Comparison of ENCODE assay signal across 20 mouse cellular contexts in the genomic region with DNA sequence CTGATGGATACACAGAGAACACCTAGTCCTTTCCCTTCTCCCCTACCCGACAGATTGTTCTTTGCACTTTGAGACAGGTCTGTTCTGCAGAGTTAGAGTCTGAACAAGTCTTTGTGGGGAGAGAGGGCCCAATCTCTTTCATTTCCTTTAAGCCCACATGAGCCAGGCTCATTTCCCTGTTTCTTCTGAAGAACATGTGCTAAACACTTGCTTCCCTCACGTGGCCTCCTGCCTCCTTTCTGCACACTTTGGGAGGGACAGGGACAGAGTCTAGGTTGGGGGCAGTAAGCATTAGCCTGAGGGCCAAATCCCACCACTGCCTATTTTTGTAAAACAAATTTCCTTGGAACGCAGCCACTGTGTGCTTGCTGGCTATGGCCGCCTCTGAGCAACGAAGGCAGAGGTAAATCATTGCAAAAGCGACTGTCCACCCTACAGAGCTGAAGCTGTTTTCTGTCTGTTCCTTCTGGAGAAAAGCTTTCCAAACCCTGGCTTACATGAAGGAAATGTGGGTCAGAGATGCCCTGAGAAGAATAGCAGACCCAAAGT.
A peak's percentile ranks its signal among the peaks of the same experiment; 100 is the strongest.
DNase-seq lines count a peak whose midpoint lies in the region; ATAC-seq lines count a peak whose summit lies in the region.
"Had no signal": no experiment of that assay in that cellular context is flagged by ENCODE, and none has a peak within 500 bp of the region (broad histone marks: within the 10 kb centered on the region; RNA-seq: fewer than 3 reads in every experiment).

No protein-coding gene starts in this region.

- H3K4me3 ChIP-seq in embryonic facial prominence, embryonic 14.5 days (ENCODE audit: low read depth, low read length) = no peak overlapping the region
- H3K4me3 ChIP-seq in embryonic facial prominence, embryonic 10.5 days = no peak overlapping the region
- H3K4me3 ChIP-seq in intestine, embryonic 16.5 days (ENCODE audit: low read length) = no peak overlapping the region
- H3K4me3 ChIP-seq: forebrain, embryonic 13.5 days; kidney, embryonic 15.5 days; liver, embryonic 12.5 days had no signal

- DNase-seq in embryonic facial prominence, embryonic 14.5 days (ENCODE audit: low spot score) = peak; percentile 53
- no peak for DNase-seq in embryonic facial prominence, embryonic 10.5 days (ENCODE audit: low spot score)
- peak; percentile 96 for DNase-seq in adipocyte (ENCODE audit: low spot score)
- no peak for DNase-seq in urinary bladder, postnatal 36 days (ENCODE audit: low spot score in 2 of 2)
- no peak for DNase-seq in adrenal gland, postnatal 14 days
- no peak for DNase-seq in neural tube, embryonic 10.5 days (ENCODE audit: extremely low spot score, low spot score)
- DNase-seq: adrenal gland, adult 8-10 months; cerebellum, adult 11 months; cerebellum, postnatal 10 days; gastrocnemius, postnatal 10 days; heart, adult 18-20 months; lung, adult 2 months; lung, postnatal 36 days; thymus, postnatal 25 days had no signal

- no peaks in the 10 kb centered on the region for H3K36me3 ChIP-seq in embryonic facial prominence, embryonic 14.5 days (ENCODE audit: control insufficient read depth, insufficient read depth, low read length)
- no peaks in the 10 kb centered on the region for H3K36me3 ChIP-seq in embryonic facial prominence, embryonic 10.5 days (replicated peaks)
- H3K36me3 ChIP-seq in intestine, embryonic 16.5 days (ENCODE audit: control insufficient read depth, insufficient read depth, low read length) = no peaks in the 10 kb centered on the region
- H3K36me3 ChIP-seq: kidney, embryonic 15.5 days; liver, embryonic 12.5 days had no signal

- H3K27ac ChIP-seq in embryonic facial prominence, embryonic 14.5 days (replicated peaks; ENCODE audit: low read depth, low read length) = peak overlapping the region; percentile 49
- no peak overlapping the region; the same call in 1 of the 2 replicates for H3K27ac ChIP-seq in embryonic facial prominence, embryonic 10.5 days (replicated peaks)
- no peak overlapping the region for H3K27ac ChIP-seq in intestine, embryonic 16.5 days (ENCODE audit: low read length)
- H3K27ac ChIP-seq: forebrain, embryonic 13.5 days; kidney, embryonic 15.5 days; liver, embryonic 12.5 days had no signal

- WGBS in embryonic facial prominence, embryonic 14.5 days = 50% methylated on average over 6 of the region's 6 CpGs
- 80% methylated on average over 6 of the region's 6 CpGs for WGBS in embryonic facial prominence, embryonic 10.5 days
- 61% methylated on average over 6 of the region's 6 CpGs for WGBS in intestine, embryonic 16.5 days

- H3K9ac ChIP-seq in embryonic facial prominence, embryonic 14.5 days (ENCODE audit: low read depth, low read length) = no peak overlapping the region
- H3K9ac ChIP-seq in intestine, embryonic 16.5 days (ENCODE audit: low read depth, low read length) = no peak overlapping the region
- H3K9ac ChIP-seq: forebrain, embryonic 13.5 days; kidney, embryonic 15.5 days; liver, embryonic 12.5 days had no signal

- no peaks in the 10 kb centered on the region for H3K9me3 ChIP-seq in embryonic facial prominence, embryonic 14.5 days (ENCODE audit: control insufficient read depth, low read length)
- H3K9me3 ChIP-seq in embryonic facial prominence, embryonic 10.5 days = no peaks in the 10 kb centered on the region
- no peaks in the 10 kb centered on the region for H3K9me3 ChIP-seq in intestine, embryonic 16.5 days (ENCODE audit: control insufficient read depth, low read length)
- H3K9me3 ChIP-seq: forebrain, embryonic 13.5 days; kidney, embryonic 15.5 days; liver, embryonic 12.5 days had no signal

- 0 out of 2 replicates have a peak, but pooled peaks have one; percentile 41 for ATAC-seq in embryonic facial prominence, embryonic 14.5 days (ENCODE audit: low read depth)
- peak; percentile 3; the same call in 1 of the 2 replicates for ATAC-seq in intestine, embryonic 16.5 days
- peak; percentile 57 for ATAC-seq in megakaryocyte progenitor cell, adult 5-6 weeks (replicated peaks; ENCODE audit: poor library complexity)
- ATAC-seq: forebrain, embryonic 13.5 days; liver, embryonic 12.5 days had no signal

- no peaks in the 10 kb centered on the region for H3K27me3 ChIP-seq in embryonic facial prominence, embryonic 14.5 days (replicated peaks; ENCODE audit: control insufficient read depth, insufficient read depth, low read length)
- no peaks in the 10 kb centered on the region for H3K27me3 ChIP-seq in embryonic facial prominence, embryonic 10.5 days (replicated peaks; ENCODE audit: low read depth, poor library complexity, severe bottlenecking)
- no peaks in the 10 kb centered on the region for H3K27me3 ChIP-seq in intestine, embryonic 16.5 days (replicated peaks; ENCODE audit: control insufficient read depth, insufficient read depth, low read length)
- H3K27me3 ChIP-seq: forebrain, embryonic 13.5 days; kidney, embryonic 15.5 days; liver, embryonic 12.5 days had no signal

- peaks cover 9% of the 10 kb centered on the region; the same call in 1 of the 2 replicates for H3K4me1 ChIP-seq in embryonic facial prominence, embryonic 14.5 days (ENCODE audit: control insufficient read depth, insufficient read depth, low read length)
- H3K4me1 ChIP-seq in embryonic facial prominence, embryonic 10.5 days = peaks cover 12% of the 10 kb centered on the region; the same call in 1 of the 2 replicates
- H3K4me1 ChIP-seq in intestine, embryonic 16.5 days (ENCODE audit: control insufficient read depth, insufficient read depth, low read length) = no peaks in the 10 kb centered on the region
- H3K4me1 ChIP-seq: forebrain, embryonic 13.5 days; liver, embryonic 12.5 days had no signal

- H3K4me2 ChIP-seq in embryonic facial prominence, embryonic 14.5 days (ENCODE audit: low read depth, low read length) = no peak overlapping the region
- H3K4me2 ChIP-seq in intestine, embryonic 16.5 days (ENCODE audit: low read depth, low read length) = no peak overlapping the region
- H3K4me2 ChIP-seq: forebrain, embryonic 13.5 days; kidney, embryonic 15.5 days; liver, embryonic 12.5 days; midbrain, embryonic 11.5 days had no signal

Comparison
In these comparisons a context has a peak if more than half of its experiments do, and no peak if none do; other contexts are left out.
1. DNase-seq: peak in embryonic facial prominence, embryonic 14.5 days (single experiment) and adipocyte (single experiment); none in embryonic facial prominence, embryonic 10.5 days (single experiment), urinary bladder, postnatal 36 days (0 of 2), adrenal gland, postnatal 14 days (single experiment) and neural tube, embryonic 10.5 days (single experiment).
2. ATAC-seq: peak in every context shown above with its lines; median percentile 57 in megakaryocyte progenitor cell, adult 5-6 weeks; 41 in embryonic facial prominence, embryonic 14.5 days; 3 in intestine, embryonic 16.5 days.